Mouse (Mus musculus) heart, adult 18-20 months (tissue): ENCODE data around the gene Gm5134. TPM values are rescaled to one million over a fixed set of nuclear protein-coding genes. Genes with fewer than 3 reads are reported as not detected.

Experiments used
- DNase-seq, 2 experiments: peaks; one replicate each; pipeline ENCODE4 v3.0.0; 2021 to 2022; ENCODE audit warnings: mixed read lengths in 1 of 2
- total RNA-seq, 2 experiments: library from RNA; stranded (reverse); gene quantifications; 2 replicates each; pipeline ENCODE4 v1.2.3; 2021

Gene Gm5134
- total RNA-seq, 2 experiments from 2014 or later: not detected

DNA sequence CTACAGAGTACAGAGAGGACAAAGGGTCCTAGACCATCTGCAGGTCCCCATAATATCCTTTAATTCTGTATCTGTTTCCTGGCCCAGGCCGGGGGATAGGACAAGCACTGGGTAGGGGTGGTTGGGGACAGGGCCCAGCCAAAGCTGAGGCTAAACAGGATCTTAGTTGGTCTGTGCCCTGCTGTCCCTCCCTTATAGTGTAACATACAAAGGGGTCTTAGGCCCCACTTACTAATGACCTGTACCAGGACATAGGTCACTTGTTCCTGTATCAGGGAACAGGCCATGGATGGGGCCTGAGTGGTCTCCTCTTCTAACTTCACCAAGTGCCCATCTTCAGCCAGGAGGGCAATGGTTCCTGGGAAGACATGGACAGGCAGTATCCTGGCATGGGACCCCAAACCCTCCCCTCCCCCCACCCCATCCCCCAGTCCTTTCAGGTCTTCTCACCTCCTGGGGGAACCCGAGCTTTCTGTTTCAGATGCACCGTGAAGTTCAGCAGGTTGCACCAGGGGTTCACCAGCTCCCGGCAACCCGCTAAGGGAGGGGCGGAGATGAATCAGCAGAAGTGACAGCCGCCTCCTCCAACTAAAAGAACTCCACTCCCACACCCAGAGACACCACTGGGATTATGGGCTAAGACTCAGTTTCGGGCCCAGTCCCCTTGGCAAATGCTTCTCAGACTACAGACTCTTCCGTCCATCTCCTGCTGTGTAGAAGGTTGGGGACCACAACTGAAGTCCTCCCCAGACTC, 14.7 kb upstream of the Gm5134 start:
- DNase-seq: no peak

DNA sequence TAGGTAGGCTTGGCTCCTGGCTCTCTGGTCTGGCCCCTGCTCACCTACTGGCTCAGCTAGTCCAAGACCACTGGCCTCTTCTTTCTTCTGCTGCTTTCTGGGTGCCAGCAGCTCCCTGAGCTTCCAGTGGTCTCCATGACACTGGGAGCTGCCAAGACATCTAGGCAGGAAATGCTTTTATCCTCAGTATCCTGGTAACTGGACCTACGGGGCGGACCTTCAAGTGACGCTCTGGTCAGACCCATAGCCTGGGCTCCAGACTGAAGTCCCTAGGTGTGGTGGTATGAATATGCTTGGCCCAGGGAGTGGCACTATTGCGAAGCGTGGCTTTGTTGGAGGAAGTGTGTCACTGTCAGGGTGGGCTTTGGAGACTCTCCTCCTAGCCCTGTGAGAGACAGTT, 13.8 kb upstream of the Gm5134 start, which contains the start of gene Gm867:
Gm867 (minus strand) TSS at position 153 of the 400 bp plus-strand sequence.
- DNase-seq: no peak

DNA sequence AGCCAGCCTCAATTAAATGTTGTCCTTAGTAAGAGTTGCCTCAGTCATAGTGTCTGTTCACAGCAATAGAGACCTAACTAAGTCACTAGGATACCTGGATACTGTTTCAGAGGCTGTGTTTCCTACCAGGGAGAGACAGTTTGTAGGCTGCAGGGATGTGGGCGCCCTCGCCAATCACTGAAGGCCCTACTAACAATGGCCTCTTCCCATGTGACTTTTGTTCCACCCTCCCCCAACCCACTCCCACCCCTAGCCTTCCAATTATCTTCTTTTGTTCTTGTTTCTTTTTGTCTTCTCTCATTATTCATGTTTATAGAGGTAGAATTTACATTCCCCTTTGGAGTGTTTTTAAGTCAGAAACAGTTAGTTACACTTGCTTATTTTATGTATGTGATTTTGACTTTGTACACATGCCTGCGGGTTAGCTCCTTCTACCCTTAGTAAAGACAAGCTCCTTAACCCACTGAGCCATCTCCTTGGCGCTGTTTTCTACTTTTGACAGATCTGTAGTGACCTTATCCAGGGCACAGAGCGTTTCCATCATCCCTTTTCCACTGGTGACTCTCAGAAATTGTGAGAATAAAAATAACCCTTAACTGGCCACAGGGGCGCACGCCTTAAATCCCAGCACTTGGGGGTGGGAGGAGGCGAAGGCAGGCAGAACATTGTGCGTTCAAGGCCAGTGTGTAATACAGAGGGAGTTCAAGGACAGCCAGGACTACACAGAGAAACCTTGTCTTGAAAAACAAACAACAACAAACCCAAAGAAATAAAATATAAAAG, 13.1 kb upstream of the Gm5134 start:
- no peak for DNase-seq

DNA sequence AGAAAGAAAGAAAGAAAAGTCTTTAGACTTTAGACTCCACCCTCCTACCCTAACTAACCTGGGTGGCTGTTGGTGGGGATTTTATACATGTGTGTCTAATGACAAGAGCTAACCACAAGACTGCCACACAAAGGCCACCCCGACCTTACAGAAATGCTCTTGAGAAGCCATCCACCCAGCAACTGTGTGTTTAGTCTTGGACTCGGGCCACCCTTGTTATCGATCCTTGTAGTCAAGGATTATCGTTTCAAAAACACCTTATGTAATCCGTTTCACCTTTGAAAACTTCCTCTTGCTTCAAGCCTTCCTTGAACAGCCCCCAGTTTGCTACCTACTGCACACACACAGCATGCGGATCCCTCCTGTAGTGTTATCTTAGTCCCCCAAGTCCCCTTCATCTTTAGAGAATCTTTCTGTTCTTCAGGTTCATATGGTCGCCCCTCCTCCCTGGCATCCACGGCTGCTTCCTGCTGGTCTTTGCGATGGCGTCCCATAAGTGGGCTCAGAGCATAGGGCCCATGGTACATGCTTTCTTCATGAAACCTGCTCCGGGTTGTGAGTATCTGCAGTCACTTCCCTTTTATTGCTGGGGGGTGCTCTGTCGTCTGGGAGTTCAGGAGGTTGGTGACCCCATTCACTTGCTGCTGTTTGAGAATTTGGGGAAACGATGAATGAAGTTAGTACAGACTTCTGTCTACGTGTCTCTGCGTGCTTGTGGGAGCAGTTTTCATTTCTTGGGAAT, 11.4 kb upstream of the Gm5134 start, which contains the start of gene Vpreb3:
Vpreb3 (plus strand) TSS at position 322 of the 742 bp plus-strand sequence.
- no peak for DNase-seq

- DNase-seq: peak in 1 of 2 experiments; percentile 56
Observed at GRCm38 (mm10) chr10:75944066-75944772, 10.1 kb upstream of the Gm5134 start.

GRCm38 (mm10) chr10:75945213-75945612, 9.1 kb upstream of the Gm5134 start:
- DNase-seq: no peak

DNA sequence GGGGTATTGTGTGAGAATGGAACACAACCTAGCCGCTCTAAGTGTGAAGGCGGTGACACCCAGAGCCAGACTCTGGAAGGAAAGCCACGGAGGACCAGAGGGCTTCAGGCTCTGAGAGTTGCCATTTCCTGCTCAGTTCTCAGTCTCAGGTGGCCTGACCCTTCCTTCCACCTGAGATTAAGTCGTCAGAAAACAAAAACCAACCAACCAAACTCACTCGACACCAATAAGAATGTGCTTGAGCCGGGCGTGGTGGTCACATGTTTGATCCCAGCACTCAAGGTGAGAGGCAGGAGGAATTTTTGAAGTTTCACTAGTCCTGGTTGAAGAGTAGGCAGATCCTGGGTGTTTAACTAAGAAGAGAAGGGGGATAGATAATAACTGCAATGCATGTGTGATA, 8.4 kb upstream of the Gm5134 start:
- DNase-seq: no peak

DNA sequence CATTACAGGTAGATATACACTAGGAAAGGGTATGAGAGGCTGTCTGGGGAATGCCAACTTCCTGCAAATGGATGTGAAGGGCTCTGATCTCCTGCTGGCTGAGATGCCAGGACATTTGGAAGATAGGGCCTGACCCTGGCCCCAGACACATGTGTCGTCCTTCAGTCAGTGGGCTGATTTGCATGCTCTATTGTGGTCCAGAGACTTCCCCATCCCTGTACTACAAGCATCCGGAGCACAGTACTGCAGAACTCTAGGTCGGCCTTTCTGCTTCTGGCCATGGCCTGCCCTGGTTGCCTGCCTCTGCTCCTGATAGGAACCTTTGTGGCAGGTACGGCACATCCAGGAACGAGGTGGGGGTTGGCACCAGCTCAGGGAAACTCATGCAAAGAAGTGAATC, 6.2 kb upstream of the Gm5134 start:
- DNase-seq: no peak

- DNase-seq: no peak
Observed at GRCm38 (mm10) chr10:75949053-75950045, 5.0 kb upstream of the Gm5134 start.

- DNase-seq: no peak
Observed at GRCm38 (mm10) chr10:75950791-75951210, 3.5 kb upstream of the Gm5134 start.

- DNase-seq: peak in 1 of 2 experiments; percentile 78
Observed at GRCm38 (mm10) chr10:75951424-75952050, 2.8 kb upstream of the Gm5134 start.

DNA sequence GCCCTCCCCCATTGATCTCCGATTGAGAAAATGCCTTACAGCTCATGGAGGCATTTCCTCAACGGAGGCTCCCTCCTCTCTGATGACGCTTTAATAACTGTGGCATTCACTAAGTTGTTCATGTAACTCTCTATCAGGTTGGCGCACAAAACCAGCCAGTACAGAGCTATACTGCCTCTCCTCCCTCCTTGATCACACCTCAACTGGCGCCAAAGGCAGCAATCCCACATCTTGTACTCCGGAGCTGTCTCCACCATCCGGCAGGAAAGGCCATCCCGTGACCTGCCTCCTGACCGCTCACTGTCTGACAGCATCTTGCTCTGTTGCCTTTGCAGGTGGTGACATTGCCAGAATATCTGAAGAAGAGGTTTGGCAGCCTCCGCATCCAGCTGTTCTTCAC, 19.5 kb downstream of the Gm5134 start:
- no peak for DNase-seq

- DNase-seq: no peak
Observed at GRCm38 (mm10) chr10:75975216-75975615, 20.9 kb downstream of the Gm5134 start.

- no peak for DNase-seq
Observed at GRCm38 (mm10) chr10:75978119-75978834, 24.0 kb downstream of the Gm5134 start.

- DNase-seq: no peak
Observed at GRCm38 (mm10) chr10:75978835-75979157, 24.5 kb downstream of the Gm5134 start.

- no peak for DNase-seq
Observed at GRCm38 (mm10) chr10:75979432-75979831, 25.1 kb downstream of the Gm5134 start.

DNA sequence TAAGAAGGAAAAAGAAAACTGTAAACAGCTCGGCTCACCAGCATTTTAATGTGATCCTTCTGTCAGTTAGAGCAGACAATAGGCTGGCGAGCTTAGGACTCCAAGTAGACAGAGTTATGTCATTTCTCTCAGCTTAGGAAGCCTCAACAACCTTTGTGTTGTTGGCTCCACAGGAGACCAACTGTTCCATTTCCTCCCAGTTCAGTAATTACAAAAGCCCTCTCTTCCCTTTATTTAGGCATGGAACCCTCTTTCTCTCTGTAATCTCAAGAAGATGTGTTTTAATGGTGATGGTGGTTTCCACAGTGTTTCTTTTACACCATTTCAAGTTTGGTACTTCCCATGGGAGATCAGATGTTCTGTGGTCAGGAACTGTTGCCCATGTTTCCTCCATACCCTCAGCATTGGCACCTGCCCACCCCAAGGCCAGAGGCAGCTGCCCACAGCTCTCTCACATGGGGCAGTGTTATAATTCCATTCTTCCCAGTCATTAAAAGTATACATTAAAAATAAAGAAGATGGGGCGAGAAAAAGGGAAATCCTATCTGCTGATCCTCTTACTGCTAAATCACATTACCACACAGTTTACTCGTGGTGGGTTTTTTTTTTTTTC, 36.2 kb downstream of the Gm5134 start:
- DNase-seq: no peak

DNA sequence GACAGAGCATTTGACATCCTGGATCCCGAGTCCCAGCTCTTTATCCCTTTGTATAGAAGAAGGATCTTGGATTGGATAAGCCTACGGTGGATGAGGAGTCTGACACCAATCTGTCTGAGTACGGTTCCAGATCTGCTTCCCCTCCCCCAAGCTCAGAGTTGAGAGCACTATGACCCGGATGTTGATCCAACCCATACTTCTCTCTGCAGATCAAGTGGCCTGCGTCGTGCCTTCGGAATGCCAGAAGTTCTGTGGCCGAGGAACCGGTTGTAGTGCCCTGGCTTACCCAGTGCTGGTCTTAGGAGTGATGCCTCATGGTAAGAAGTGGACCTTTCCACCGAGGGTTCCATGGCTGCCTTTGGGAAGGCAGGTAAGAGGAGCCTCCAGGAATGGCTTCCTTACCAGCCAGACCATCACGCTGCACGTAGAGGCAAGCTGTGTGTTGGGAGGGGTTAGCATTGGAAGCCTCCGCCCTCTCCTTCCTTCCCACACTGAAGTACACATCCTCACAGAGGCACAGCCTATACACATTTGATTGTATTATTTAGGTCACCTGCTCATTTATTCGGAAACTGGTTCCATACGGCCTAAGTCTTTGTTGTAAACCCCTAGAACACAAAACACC, 39.4 kb downstream of the Gm5134 start:
- no peak for DNase-seq
